Mouse (Mus musculus): ENCODE results near the gene Vps45.

DNA sequence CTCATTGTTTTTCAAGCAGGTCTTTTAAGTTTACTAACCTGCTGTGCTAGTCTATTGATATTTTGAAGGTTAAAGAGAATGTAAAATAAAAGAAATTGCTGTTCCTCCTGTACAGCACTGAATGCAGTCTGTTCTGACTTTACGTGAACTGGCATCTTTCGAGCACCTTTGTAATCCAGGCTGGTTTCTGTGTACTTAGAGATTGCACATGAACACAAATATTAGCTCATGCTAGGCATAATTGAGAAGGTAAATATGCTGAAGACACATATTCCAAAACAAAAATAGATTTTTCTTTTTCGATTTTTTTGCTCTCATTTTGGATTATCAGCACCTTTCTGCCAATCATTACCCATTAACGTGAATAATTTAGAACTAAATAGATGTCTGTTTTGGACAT lies 47.9 kb upstream of the Vps45 start:
- TF ChIP-seq POLR2A (IDR thresholded peaks at IDR 0.05; ENCODE audit: insufficient read depth, low read length) = no peak
- no peak for TF ChIP-seq CTCF (IDR thresholded peaks at IDR 0.05; ENCODE audit: low read depth, low read length)

All from ES-Bruce4 (cell line).